Mouse (Mus musculus) adrenal gland, postnatal 4 days (tissue): ENCODE data around the gene Cox8b. TPM values are rescaled to one million over a fixed set of nuclear protein-coding genes. Genes with fewer than 3 reads are reported as not detected.

Experiments used
- DNase-seq, 2 experiments: peaks; one replicate each; pipeline ENCODE4 v3.0.0; 2021 to 2022; ENCODE audit warnings: low spot score in 2 of 2, mixed read lengths in 2 of 2
- total RNA-seq, 2 experiments: library from RNA; stranded (reverse); gene quantifications; 2 replicates each; pipeline ENCODE4 v1.2.3; 2021

Gene Cox8b
- total RNA-seq, 2 experiments from 2014 or later = 183 to 297 TPM

DNA sequence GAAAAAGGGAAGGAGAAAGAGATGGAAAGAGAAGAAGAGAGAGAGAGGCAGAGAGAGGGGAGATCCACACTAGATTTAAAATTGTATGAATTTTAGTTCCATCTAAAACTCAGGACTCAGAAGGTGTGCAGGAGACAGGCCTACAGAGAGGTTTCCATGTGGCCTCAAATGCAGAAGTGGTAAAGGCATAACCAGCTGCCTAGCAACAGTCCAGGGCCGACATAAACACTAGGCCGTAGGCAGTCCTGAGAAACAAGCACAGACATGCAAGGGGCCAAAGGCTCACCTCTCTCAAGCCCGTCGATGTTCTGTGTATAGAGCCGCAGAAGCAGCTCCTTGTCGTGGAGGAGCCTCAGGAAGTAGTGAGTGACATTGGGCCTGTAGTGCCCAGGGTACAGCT, 22.9 kb downstream of the Cox8b start:
- no peak for DNase-seq

DNA sequence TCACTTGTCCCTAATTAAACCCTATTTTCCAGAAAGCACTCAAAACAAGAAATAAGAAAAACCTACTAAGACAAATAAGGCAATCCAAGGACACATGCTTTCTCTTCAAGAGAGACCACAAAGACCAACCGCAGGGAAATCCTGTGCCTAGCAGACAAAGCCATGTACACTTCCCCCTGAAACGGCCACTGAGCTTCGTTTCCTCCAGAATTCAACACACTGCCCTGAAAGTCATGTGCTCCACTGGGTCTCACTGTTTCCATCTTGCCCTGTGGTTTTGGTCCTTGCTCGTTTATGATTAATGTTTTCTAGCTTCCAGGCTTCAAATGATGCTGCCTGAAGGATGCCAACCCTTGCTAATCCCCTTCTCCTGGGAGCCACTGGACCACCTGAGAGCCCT, 26.0 kb downstream of the Cox8b start:
- DNase-seq = no peak

DNA sequence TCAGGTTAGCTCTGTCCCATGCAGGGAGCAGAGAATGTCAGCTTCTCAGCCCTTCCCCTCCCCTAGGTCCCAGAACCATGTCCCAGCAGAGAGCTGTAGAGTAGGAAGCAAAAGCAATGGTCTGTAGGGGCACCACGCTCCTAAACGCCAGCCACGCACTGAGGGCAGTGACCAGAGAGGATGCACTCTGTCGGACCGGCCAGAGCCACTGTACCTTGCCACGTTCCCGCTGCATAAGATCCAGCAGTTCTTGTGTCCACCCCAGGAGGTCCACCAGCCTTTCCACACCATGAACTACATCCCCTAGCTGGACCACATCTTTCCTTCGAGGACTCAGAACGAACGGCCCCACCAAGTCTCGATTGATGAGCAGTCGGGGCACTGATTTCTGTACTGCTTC, 35.5 kb downstream of the Cox8b start:
- no peak for DNase-seq

DNA sequence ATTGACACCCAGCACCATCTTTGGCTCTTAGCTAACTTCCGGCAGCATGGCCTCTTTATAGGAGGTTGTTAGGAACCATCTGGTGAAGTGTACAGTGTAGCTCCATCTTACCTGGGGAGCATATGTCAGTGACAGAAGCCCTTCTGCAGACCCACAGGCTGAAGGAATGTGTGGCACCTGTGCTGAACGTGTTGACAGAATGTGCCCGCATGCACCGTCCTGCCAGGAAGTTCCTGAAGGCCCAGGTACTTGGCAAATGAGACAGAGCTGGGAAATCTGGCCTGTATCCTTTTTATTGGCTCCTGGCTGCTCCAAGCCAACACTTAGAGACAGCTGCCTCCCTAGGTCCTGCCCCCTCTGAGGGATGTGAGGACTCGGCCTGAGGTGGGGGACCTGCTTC, 39.5 kb downstream of the Cox8b start:
- no peak for DNase-seq

DNA sequence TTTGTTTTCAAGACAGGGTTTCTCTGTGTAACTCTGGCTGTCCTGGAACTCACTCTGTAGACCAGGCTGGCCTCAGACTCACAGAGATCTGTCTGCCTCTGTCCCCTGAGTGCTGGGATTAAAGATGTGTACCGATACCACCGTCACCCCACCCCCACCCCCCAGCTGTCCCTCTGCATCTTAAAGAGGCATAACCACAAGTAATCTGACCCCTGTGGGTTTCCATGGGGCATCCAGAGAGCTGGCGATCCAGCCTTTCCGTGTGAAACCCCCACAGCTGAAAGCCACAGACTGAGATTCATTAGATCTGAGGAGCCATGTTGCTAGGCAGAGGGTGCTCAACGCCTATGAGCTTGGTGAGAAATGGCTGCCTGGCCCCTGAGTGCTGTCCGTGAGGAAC, 40.2 kb downstream of the Cox8b start:
- no peak for DNase-seq

DNA sequence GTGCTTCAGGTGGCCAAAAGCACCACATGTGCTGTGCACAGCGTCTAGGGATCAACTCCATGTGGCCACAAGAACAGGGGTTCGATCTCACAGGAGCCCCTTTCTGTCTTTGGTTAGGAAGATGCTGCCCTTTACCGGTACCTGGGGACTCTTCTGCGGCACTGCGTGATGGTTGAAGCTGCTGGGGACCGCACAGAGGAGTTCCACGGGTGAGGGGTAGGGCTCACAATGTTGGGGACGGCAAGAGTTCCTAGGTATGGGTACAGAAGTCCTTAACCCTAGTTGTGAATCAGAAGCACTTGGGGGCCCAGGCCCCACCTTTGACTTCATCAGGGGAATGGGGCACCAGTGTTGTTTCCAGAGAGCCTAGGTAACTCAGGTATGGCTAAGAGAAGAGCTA, 41.5 kb downstream of the Cox8b start:
- no peak for DNase-seq

DNA sequence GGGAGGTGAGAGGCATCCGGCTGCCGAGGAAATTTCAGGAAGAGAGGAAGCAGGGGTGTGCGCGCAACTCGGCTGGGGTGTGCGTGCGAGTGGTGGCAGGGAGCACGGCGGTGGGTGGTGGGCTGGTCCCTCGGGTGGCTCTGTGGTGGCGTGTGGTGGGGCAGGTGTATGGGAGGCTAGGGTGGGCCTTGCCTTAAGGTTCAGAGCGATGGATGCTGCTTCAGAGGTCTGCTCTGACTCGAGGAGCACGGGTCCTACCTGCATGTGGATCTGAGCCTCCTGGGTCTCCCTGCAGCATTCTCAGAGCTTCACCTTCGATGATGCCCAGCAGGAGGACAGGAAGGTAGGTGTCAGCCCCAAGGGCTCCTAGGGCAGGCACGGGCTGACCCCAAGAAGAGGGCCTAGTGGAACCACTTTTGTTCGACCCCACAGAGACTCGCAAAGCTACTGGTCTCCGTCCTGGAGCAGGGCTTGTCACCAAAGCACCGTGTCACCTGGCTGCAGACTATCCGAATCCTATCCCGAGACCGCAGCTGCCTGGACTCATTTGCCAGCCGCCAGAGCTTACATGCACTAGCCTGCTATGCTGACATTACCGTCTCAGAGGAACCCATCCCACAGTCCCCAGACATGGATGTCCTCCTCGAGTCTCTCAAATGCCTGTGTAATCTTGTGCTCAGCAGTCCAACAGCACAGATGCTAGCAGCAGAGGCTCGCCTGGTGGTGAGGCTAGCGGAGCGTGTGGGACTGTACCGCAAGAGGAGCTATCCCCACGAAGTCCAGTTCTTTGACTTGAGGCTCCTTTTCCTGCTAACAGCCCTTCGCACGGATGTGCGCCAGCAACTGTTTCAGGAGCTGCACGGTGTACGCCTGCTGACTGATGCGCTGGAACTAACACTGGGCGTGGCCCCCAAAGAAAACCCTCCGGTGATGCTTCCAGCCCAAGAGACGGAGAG, 42.4 kb downstream of the Cox8b start, which contains the start of gene Bet1l:
TSS of gene Bet1l (minus strand) at position 28 of the 956 bp plus-strand sequence.
- no peak for DNase-seq

DNA sequence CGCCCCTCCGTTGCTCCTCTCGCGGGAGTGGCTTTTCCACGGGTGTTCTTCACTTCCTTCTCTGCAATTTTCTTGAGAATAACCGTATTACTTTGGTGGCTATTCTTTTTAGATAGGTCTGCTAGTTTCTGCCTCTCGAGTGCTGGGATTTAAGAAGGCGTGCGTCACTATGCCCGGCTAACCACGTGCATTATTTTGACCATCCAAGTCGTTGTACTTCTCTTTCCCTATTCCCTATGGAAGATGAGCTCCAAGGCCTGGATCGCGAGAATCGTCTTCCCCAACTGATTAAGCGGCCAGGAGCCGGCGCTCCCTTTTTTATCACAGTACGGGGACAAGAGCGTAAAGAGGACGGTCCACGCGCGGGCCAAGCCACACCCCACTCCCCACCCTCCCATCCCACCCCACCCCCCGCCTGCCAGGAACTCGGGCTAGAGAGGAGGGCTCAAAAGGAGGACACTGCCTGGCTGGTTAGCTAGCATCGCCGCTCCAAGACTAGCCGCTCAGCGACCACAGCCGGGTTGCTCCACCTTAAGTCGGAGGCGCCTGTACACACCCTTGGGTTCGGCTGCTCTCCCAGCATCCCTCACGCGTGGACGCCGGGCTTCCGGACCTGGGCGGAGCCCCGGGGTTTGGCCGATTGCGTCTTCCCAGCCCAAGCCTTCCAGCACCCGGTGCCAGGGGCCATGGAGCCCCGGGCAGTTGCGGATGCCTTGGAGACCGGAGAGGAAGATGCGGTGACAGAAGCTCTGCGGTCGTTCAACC, 43.3 kb downstream of the Cox8b start, which contains the start of gene Ric8a:
TSS of gene Ric8a (plus strand) at position 173 of the 765 bp plus-strand sequence.
- peak; percentile 76 to 84 for DNase-seq

DNA sequence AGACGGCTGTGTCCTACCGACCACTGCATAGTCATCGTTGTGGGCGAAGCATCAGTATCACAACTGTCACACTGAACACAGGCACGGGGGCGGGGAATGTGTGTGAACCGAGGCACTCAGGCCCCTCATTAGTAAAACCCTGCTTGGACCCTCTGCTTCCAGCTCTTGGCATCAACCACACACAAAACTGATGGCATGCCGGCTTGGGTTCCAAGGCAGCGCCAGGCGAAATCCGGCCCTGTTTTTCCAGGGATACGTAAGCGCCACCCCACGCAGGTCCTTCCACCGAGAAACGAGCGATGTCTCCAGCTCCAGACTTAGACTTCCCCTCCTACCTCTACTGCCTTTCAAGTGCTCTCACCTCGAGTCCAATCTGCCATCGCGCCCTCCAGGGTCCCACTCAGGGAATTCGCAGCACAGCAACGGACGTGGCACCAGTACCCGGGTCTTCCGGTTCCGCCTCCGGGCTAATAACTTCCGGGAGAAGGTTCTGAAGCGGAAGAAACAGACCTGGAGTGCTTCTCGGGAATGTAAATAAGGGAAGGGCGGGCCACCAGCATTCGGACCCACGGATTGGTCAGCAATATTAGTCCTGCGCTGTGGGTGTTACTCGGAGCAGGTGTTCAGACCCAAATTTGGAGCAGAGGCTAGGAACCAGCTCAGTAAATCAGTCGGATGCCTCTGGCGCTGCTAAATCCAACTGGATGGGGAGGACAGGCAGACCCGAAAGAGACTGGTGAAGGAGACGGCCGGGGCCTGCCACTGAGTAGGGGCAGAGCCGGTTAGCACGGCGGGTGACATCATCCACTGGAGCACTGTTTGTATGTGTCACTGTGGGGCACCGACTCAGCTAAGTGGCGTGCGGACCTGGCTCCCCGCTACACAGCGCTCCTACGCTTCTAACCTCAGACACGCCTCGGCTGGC, 44.1 kb downstream of the Cox8b start, which contains the start of gene Gm45785:
TSS of gene Gm45785 (minus strand) at position 472 of the 925 bp plus-strand sequence.
- peak in 1 of 2 experiments; percentile 75 for DNase-seq

DNA sequence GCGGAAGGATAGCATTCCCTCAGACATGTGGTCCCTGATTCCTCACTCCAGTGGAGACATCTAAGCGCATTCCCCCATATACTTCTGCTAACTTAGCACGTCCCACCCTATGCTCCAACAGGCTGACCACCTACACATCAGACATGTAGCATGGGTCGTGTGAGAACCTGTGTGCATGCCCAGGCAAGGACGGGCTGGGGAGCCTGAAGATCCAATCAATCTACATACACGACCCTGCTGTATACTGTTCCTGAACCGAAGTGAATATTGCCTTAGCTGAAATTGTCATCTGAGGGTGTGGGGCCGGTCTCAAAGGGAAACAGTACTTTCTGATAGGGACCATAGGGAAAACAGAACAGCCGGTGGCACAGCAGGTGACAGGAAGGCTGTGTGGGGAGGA, 45.1 kb downstream of the Cox8b start:
- DNase-seq = no peak

DNA sequence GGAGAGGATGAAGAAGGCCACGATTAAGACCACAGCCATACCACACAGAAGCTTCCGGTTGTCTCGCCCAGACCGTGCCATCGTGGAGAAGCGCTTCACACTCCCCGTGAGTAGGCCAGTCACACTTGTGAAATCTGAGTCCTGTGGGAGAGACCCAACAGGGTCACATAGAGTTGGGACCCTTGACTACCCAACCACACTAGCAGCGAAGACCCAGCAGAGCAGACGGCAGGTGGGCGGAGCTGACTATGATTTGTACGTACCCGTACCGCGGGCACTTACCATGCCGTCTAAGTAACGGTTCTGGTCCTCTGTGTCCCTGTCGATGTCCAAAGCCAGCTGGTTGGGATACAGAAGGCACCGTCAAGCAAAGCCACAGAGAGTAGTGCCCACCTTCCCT, 45.8 kb downstream of the Cox8b start:
- no peak for DNase-seq

DNA sequence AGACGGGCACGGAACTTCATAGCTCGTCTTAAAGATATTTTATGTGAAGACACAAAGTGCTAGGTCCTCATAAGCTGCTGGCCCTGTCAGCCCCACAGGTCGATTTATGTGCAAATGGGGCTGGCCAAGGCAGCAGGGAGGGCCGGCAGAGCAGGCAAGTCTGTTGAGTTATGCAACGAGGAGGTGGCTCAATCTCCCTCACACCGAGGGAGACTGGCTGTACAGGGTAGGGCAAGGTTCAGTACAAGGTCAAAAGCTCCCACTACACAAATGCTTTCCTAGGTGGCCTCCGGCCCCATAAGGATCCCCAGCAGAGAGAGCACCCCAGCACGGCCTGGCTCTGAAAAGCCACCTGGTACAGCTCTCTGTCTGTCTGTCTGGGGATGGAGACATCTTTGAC, 46.9 kb downstream of the Cox8b start:
- DNase-seq = no peak

DNA sequence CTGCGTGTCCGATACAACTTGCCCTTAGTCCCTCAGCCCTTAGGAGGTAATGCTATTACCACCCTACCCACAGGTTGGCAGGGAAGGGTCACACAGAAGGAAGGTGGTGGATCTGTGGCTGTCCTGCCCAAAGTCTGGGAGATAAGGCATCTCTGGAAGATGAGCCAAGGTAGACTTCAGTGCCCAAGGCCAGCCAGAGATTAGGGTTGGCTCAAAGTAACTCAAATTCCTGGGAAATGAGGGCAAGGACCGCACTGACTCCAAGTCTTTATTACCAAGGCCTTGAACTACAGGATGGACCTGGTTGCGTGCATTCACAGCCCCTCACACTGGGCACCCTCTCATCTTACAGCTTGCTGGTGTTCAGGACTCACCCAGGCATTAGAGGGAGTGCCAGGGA, 48.3 kb downstream of the Cox8b start:
- DNase-seq = no peak

Other genes with a start within 250 kb of the Cox8b start
- not detected for gene Olfr539, start 240.5 kb downstream of the Cox8b start, total RNA-seq
- gene Olfr45, start 218.5 kb downstream of the Cox8b start, total RNA-seq = not detected
- not detected for gene Olfr541, start 203.2 kb downstream of the Cox8b start, total RNA-seq
- 100 to 1,000 TPM in 1 of 2 experiments, 1 to 10 TPM in 1; 4.1 to 138 TPM for gene Cyp2e1, start 136.7 kb downstream of the Cox8b start, total RNA-seq
- gene Syce1, start 112.6 kb downstream of the Cox8b start, total RNA-seq = under 1 TPM in 1 of 2 experiments, not detected in 1; 0.42 TPM
- 1 to 10 TPM; 5.1 to 5.4 TPM for gene Zfp941, start 78.3 kb downstream of the Cox8b start, total RNA-seq
- 10 to 100 TPM in 1 of 2 experiments, under 1 TPM in 1; 0.70 to 17.0 TPM for gene Urah, start 65.4 kb downstream of the Cox8b start, total RNA-seq
- not detected for gene Scgb1c1, start 54.9 kb downstream of the Cox8b start, total RNA-seq
- gene Odf3, start 52.6 kb downstream of the Cox8b start, total RNA-seq = under 1 TPM; 0.40 to 0.76 TPM
- gene Gm45785, start 44.1 kb downstream of the Cox8b start, total RNA-seq = 1 to 10 TPM in 1 of 2 experiments, not detected in 1; 1.2 TPM
- gene Ric8a, start 43.5 kb downstream of the Cox8b start, total RNA-seq = 10 to 100 TPM; 64.3 to 69.0 TPM
- 10 to 100 TPM; 40.2 to 42.9 TPM for gene Bet1l, start 42.9 kb downstream of the Cox8b start, total RNA-seq
- gene Psmd13, start 18.5 kb downstream of the Cox8b start, total RNA-seq = 100 to 1,000 TPM; 123 to 133 TPM
- 10 to 100 TPM; 34.7 to 41.8 TPM for gene Sirt3, start 18.1 kb downstream of the Cox8b start, total RNA-seq
- gene Nlrp6, start 20.5 kb upstream of the Cox8b start, total RNA-seq = 1 to 10 TPM; 2.1 to 4.9 TPM
- gene Pgghg, start 40.9 kb upstream of the Cox8b start, total RNA-seq = 10 to 100 TPM; 41.5 to 44.5 TPM
- gene Ifitm5, start 49.8 kb upstream of the Cox8b start, total RNA-seq = 1 to 10 TPM; 2.6 to 2.8 TPM
- gene Gm45717, start 55.5 kb upstream of the Cox8b start, total RNA-seq = not detected
- 100 to 1,000 TPM; 508 to 623 TPM for gene Ifitm2, start 55.5 kb upstream of the Cox8b start, total RNA-seq
- 10 to 100 TPM in 1 of 2 experiments, 1 to 10 TPM in 1; 8.0 to 13.7 TPM for gene Ifitm1, start 66.8 kb upstream of the Cox8b start, total RNA-seq
- gene Ifitm3, start 110.3 kb upstream of the Cox8b start, total RNA-seq = 100 to 1,000 TPM; 109 to 115 TPM
- gene Ifitm6, start 117.5 kb upstream of the Cox8b start, total RNA-seq = 1 to 10 TPM; 2.1 to 4.5 TPM
- not detected for gene Gm17387, start 128.7 kb upstream of the Cox8b start, total RNA-seq
- 10 to 100 TPM in 1 of 2 experiments, 1 to 10 TPM in 1; 7.0 to 11.3 TPM for gene B4galnt4, start 160.7 kb upstream of the Cox8b start, total RNA-seq
- gene Pkp3, start 177.8 kb upstream of the Cox8b start, total RNA-seq = 1 to 10 TPM; 1.6 to 2.2 TPM
- 10 to 100 TPM in 1 of 2 experiments, 1 to 10 TPM in 1; 7.0 to 10.3 TPM for gene Sigirr, start 200.1 kb upstream of the Cox8b start, total RNA-seq
- 1 to 10 TPM in 1 of 2 experiments, under 1 TPM in 1; 0.65 to 2.2 TPM for gene Ano9, start 217.4 kb upstream of the Cox8b start, total RNA-seq
- gene Ptdss2, start 221.9 kb upstream of the Cox8b start, total RNA-seq = 10 to 100 TPM; 44.2 to 53.1 TPM